Comparison of ENCODE assay signal across 9 mouse cellular contexts in the genomic region with DNA sequence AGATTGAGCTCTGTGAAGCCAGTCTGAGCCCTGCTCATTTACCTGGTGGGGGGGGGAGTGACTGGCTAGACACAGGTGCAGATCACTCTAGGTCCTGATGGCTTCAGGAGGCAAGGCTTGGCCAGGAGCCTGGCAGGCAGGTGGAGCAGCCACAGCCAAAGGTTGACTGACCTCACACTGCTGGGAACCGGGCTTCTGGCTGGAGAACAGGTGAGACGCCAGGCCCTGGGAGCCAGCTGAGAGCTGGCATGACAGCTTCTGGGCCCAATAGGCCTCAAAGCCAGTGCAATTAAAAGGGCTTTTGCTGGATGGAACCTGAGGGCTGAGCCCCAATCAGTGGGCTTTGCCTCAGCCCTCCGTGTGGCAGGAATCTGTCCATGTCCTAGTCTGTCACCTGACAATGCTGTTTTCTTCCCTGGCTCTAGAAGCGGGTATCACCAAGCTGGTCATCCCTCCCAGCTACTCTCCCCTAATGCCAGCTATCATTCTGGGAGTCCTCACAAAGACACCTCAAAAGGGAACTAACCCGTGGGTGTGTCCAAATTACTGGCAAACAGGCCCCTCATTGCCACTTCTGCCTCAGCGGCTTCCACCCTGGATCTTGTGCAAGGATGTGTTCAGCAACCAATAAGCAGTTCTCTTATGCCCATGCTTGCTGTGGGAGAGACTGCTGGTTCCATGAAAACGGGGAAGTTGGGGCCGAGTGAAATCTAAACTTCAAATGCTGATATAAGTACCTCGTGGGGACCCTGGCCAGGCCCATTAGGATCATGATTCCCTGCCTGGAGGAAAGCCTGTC. TPM values are rescaled to one million over a fixed set of nuclear protein-coding genes. Genes with fewer than 3 reads are reported as not detected.
DNase-seq lines count a peak whose midpoint lies in the region; ATAC-seq and TF ChIP-seq lines count a peak whose summit lies in the region.
"Had no signal": no experiment of that assay in that cellular context is flagged by ENCODE, and none has a peak within 500 bp of the region (broad histone marks: within the 10 kb centered on the region; RNA-seq: fewer than 3 reads in every experiment).

No protein-coding gene starts in this region.

- DNase-seq in forebrain, embryonic 10.5 days (ENCODE audit: extremely low spot score, low spot score): no peak
- no peak for DNase-seq in forebrain, postnatal 0 days
- peak; percentile 53 for DNase-seq in MEL-GATA-1-ER (ENCODE audit: extremely low read depth, low read depth)
- DNase-seq in layer of hippocampus, adult 8-10 months (ENCODE audit: low spot score in 2 of 2): no peak
- no peak for DNase-seq in c-Kit-positive CD71-positive TER-119-positive erythroid progenitor cells, embryonic 14.5 days (ENCODE audit: low spot score)
- DNase-seq in adrenal gland, postnatal 10 days: no peak

- H3K4me2 ChIP-seq in forebrain, postnatal 0 days (ENCODE audit: low read depth): no peak overlapping the region
- H3K4me2 ChIP-seq in liver, embryonic 15.5 days: peak overlapping the region; percentile 13; the same call in 1 of the 2 replicates
- H3K4me2 ChIP-seq: stomach, embryonic 15.5 days had no signal

- TF ChIP-seq CTCF in forebrain, postnatal 0 days (IDR thresholded peaks at IDR 0.05; ENCODE audit: low read depth): no peak

- no peak for ATAC-seq in forebrain, postnatal 0 days
- ATAC-seq in granulocyte monocyte progenitor cell, adult 5-6 weeks (replicated peaks; ENCODE audit: poor library complexity, severe bottlenecking): peak; percentile 94
- no peak for ATAC-seq in liver, embryonic 15.5 days (ENCODE audit: insufficient read depth)

- no peaks in the 10 kb centered on the region for H3K27me3 ChIP-seq in forebrain, embryonic 10.5 days (ENCODE audit: poor library complexity, severe bottlenecking)
- no peaks in the 10 kb centered on the region for H3K27me3 ChIP-seq in forebrain, postnatal 0 days (ENCODE audit: insufficient read depth, low read length)
- H3K27me3 ChIP-seq in liver, embryonic 15.5 days: no peaks in the 10 kb centered on the region
- H3K27me3 ChIP-seq: stomach, embryonic 15.5 days had no signal

- H3K9me3 ChIP-seq in forebrain, embryonic 10.5 days: no peaks in the 10 kb centered on the region
- H3K9me3 ChIP-seq in forebrain, postnatal 0 days (ENCODE audit: low read length): no peaks in the 10 kb centered on the region
- no peaks in the 10 kb centered on the region for H3K9me3 ChIP-seq in liver, embryonic 15.5 days (replicated peaks)
- H3K9me3 ChIP-seq: stomach, embryonic 15.5 days had no signal

- 79% methylated on average over 9 of the region's 9 CpGs for WGBS in forebrain, embryonic 10.5 days
- WGBS in forebrain, postnatal 0 days: 72% methylated on average over 9 of the region's 9 CpGs
- WGBS in liver, embryonic 15.5 days (ENCODE audit: insufficient replicate concordance): 38% methylated on average over 9 of the region's 9 CpGs

- no peak overlapping the region for H3K9ac ChIP-seq in forebrain, postnatal 0 days
- no peak overlapping the region for H3K9ac ChIP-seq in liver, embryonic 15.5 days
- H3K9ac ChIP-seq: stomach, embryonic 15.5 days had no signal

- H3K27ac ChIP-seq in forebrain, embryonic 10.5 days: 0 out of 2 replicates have a peak overlapping the region, but pooled peaks have one; percentile 30
- no peak overlapping the region for H3K27ac ChIP-seq in forebrain, postnatal 0 days (ENCODE audit: low read depth, low read length)
- H3K27ac ChIP-seq in liver, embryonic 15.5 days (replicated peaks): peak overlapping the region; percentile 56
- H3K27ac ChIP-seq: stomach, embryonic 15.5 days had no signal

- peaks cover 9% of the 10 kb centered on the region for H3K4me1 ChIP-seq in forebrain, embryonic 10.5 days
- no peaks in the 10 kb centered on the region for H3K4me1 ChIP-seq in forebrain, postnatal 0 days (ENCODE audit: insufficient read depth)
- H3K4me1 ChIP-seq in liver, embryonic 15.5 days (replicated peaks): peaks cover 14% of the 10 kb centered on the region
- H3K4me1 ChIP-seq: stomach, embryonic 15.5 days had no signal

- peaks cover 41% of the 10 kb centered on the region for H3K36me3 ChIP-seq in forebrain, embryonic 10.5 days (replicated peaks)
- H3K36me3 ChIP-seq in forebrain, postnatal 0 days (ENCODE audit: insufficient read depth): peaks cover 33% of the 10 kb centered on the region
- H3K36me3 ChIP-seq in liver, embryonic 15.5 days (replicated peaks): peaks cover 31% of the 10 kb centered on the region

- H3K4me3 ChIP-seq in forebrain, embryonic 10.5 days: no peak overlapping the region
- H3K4me3 ChIP-seq in forebrain, postnatal 0 days (ENCODE audit: low read depth, low read length): no peak overlapping the region
- H3K4me3 ChIP-seq in liver, embryonic 15.5 days (replicated peaks): no peak overlapping the region
- H3K4me3 ChIP-seq: stomach, embryonic 15.5 days had no signal

RNA-seq across cellular contexts. Expression of gene Iffo2, which starts 36.9 kb away (rescaled TPM):
- polyA plus RNA-seq in forebrain, embryonic 10.5 days (2016; fragmentation: Nextera tagmentation; extraction: Ambion mirVana): 2.3 and 3.0 TPM in 2 replicates
- total RNA-seq in forebrain, postnatal 0 days (2014; rRNA removed): 13.8 and 15.8 TPM in 2 replicates
- 3.5 and 5.3 TPM in 2 replicates for polyA plus RNA-seq in forebrain, postnatal 0 days (2015; fragmentation: Nextera tagmentation; extraction: Ambion mirVana)
- 0.92 and 2.4 TPM in 2 replicates for total RNA-seq in granulocyte monocyte progenitor cell, adult 5-6 weeks (2014; fragmentation: Nextera tagmentation)
- 0.26 and 1.2 TPM in 2 replicates for total RNA-seq in granulocyte monocyte progenitor cell, adult 5-6 weeks (2017)
- 0.69 and 1.1 TPM in 2 replicates for polyA plus RNA-seq in liver, embryonic 15.5 days (2015; fragmentation: Nextera tagmentation; extraction: Ambion mirVana)
- total RNA-seq in layer of hippocampus, adult 8-10 months (2022): 10 to 100 TPM; 16.0 to 18.5 (median 17.7) TPM
- 10 to 100 TPM; 16.4 to 17.5 TPM for total RNA-seq in adrenal gland, postnatal 10 days (2021)
